Mouse (Mus musculus) spleen, adult 18-20 months (tissue): ENCODE results near the gene Rgl2.

Experiments used
- DNase-seq, 2 experiments: peaks; one replicate each; pipeline ENCODE4 v3.0.0; 2022; ENCODE audit warnings: mixed read lengths in 2 of 2

The Rgl2 gene

DNA sequence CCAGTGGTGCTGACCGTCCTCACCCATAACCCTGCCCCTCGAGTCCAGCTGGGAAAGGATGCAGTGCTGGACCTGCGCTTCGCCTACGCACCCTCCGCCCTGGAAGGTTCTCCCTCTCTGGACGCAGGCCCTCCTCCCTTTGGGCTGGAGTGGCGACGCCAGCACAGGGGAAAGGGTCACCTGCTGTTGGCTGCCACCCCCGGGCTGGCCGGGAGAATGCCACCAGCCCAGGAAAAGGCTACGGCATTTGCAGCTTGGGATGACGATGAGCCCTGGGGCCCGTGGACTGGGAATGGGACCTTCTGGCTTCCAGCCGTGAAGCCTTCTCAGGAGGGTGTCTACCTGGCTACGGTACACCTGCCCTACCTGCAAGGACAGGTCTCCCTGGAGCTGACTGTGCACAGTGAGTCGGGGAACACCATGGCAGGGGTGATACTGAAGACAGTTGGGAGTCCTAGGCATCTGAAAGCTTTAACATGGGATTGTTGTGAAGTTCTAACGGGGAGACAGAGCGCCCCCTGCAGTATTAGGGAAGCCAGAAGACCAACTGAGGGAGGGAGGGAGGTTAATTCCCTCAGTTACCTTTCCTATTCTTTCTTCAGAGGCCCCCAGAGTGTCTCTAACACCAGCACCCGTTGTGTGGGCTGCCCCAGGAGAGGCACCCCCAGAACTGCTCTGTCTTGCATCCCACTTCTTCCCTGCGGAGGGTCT lies 3.8 kb upstream of the Rgl2 start:
- DNase-seq, result no peak

DNA sequence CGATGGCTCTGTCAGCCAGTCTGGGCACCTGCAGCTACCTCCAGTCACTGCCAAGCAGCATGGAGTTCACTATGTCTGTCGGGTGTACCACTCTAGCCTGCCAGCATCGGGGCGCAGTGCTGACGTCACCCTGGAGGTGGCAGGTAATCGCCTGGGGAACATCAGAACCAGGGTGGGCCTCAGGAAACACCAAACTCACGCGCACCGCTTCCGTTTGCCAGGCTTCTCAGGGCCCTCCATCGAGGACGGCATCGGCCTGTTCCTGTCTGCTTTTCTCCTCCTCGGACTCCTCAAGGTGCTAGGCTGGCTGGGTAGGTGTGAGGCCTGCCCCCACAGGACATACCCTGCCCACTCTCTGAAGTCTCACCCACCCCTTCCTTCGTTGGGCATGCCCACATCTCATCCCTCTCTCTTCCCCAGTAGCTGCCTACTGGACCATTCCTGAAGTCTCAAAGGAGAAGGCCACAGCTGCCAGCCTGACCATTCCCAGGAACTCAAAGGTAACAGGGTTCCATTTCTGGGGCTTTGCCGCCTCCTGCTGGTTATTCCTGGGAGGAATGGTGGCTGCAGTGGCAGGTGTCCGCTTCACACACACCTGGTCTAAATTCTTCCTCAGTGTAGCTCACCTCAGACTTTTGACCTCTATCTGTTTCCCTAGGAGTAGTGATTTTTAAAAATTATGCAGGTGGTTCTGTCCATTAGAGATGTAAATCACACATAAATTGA lies 3.0 kb upstream of the Rgl2 start:
- DNase-seq, result no peak

DNA sequence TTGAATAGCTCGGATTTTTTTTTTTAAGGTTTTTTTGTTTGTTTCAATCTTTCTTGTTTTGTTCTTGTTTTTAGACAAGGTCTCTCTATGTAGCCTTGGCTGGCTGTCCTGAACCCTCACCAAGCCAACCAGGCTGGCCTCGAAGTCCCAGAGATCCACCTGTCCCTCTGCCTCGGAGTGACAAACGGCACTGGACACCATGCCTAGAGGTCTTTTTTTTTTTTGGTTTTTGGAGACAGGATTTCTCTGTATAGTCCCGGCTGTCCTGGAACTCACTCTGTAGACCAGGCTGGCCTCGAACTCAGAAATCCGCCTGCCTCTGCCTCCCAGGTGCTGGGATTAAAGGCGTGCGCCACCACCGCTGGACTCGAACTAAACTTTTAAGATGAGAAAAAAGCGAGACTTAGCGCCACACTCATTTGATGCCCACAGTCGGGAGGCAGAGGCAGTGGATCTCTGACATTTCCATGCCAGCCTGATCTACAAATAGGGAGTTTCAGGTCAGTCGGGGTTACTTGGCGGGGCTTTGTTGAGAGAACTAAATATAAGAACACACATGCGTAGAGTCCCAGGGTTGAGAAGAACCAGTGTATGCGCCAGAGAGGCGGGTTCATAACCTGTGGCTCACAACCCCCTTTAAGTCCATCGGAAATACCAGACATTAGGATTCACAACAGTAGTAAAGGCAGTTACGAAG lies 944 bp upstream of the Rgl2 start:
- no peak for DNase-seq

DNA sequence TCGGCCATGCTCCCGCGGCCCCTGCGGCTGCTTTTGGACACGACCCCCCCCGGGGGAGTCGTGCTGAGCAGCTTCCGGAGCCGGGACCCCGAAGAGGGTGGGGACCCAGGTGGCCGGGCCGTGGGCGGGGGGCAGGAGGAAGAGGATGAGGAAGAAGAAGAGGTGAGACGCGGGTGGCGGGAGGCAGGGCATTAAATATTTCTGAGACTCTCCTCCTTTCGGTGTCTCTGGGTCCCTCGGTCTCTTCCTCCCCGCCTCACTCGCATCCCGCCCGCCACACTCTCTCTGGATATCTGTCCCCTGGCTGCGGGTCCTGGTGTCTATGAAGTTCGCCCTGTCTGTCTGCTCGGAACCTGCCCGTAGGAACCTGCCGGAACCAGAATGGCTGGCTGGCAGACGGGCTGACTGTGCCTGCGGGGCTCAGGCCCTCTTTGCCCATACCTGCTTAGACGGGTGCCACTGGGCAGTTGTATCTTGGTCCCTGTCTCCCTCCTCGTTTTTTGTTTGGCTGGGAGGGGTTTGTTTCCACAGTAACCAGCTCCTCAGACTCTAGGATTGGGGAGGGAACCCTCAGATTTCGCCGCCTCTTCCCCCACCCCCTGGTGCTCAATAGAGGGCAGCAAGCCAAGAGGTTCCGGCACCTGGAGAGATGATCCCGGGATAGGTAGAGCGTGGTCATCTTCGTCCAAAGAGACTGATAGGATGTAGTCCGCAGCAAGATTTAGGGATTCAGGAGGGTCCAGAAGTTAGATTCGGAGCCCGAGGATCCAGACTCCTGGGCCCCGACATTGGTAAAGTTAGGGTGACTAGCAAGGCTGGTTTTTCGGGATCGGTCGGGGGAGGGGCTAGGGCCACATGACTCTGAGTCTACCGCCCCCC lies 1.2 kb downstream of the Rgl2 start:
- peak; percentile 57 to 63 for DNase-seq

DNA sequence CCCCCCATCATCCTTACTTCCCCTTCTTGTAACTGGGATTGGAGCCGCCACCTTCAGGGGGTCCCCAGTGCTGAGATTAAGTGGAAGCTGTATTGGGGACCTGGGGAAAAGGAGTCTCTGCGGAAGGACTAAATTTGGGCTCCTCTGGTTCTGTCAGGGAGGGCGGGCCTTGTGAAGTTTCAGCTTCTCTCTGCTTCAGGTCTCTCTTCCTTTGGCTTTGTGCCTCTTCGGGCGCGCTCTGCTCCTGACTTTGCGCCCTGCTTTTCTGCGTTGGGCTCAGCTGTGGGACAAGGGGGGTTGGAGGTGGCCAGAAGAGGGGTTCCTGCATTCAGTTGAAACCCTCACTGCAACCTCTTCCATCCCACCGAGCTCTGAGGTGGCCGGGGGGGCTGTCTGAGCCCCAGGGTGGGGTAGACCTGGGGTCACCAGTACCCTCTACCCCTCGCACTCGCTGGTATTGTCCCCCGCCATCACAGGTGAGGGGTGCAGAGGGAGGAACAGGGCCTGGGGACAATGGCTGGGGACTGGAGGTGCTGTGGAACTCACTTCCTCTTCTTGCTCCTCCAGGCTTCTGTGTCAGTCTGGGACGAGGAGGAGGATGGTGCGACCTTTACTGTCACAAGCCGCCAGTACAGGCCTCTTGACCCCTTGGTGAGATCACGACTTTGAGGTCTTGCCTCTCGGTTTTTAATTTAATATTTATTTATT lies 2.0 kb downstream of the Rgl2 start:
- DNase-seq, result no peak

DNA sequence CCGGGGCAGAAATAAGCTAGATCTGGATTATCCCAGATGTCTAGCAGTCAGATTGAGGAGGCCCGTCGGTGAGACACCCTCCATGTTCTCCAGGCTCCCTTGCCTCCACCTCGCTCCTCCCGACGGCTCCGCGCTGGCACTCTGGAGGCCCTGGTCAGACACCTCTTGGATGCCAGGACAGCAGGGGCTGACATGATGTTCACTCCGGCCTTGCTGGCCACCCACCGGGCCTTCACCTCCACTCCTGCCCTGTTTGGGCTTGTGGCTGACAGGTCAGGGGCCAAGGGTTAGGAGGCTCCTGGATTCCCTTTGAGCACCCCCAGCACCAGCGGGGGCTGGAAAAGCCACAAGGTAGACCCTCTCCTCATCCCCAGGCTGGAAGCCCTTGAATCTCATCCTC lies 2.6 kb downstream of the Rgl2 start:
- DNase-seq, result no peak

DNA sequence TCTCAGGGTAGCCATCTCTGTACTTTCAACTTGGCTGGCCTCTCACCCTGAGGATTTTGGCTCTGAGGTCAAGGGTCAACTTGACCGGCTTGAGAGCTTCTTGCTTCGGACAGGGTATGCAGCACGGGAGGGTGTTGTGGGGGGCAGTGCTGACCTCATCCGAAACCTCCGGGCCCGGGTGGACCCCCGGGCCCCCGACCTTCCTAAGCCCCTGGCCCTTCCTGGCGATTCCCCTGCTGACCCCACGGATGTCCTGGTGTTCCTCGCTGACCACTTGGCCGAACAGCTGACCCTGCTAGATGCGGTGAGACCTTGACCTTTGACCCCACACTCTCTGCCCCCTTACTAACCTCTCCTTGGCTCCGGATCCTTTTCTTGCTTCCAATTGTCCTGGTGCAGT lies 3.1 kb downstream of the Rgl2 start:
- no peak for DNase-seq

DNA sequence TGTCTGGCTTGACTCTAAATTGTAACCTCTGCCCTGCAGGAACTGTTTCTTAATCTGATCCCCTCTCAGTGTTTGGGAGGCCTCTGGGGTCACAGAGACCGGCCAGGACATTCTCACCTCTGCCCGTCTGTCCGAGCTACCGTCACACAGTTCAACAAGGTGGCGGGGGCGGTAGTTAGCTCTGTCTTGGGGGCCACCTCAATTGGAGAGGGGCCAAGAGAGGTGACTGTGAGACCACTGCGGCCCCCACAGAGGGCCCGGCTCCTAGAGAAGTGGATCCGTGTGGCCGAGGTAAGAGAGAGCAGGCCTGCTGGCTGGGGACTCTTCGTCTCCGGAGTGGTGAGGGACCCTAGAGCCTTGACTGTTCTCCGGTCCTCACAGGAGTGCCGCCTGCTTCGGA lies 3.6 kb downstream of the Rgl2 start:
- no peak for DNase-seq

DNA sequence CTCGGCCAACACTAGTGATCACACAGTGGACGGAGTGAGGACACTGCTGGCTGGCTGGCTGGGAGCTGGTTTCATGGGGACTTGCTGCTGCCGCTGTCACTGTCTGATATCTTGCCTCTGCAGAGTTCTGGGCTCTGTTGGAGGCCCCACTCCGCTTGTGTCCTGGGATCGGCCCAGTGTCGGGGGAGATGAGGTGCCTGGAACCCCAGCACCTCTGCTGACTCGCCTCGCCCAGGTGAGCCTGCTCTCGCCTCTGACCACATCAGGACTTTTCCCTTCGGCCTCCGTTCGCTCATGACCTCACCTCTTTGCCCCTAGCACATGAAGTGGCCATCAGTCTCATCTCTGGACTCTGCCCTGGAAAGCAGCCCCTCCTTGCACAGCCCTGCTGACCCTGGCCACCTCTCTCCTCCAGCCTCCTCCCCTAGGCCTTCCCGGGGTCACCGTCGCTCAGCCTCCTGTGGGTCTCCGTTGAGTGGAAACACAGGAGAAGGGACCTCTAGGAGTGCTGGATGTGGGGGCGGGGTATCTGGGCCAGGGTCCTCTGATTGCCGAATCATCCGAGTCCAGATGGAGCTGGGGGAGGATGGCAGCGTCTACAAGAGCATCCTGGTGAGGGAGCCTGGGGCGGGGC lies 6.2 kb downstream of the Rgl2 start:
- DNase-seq, result no peak

DNA sequence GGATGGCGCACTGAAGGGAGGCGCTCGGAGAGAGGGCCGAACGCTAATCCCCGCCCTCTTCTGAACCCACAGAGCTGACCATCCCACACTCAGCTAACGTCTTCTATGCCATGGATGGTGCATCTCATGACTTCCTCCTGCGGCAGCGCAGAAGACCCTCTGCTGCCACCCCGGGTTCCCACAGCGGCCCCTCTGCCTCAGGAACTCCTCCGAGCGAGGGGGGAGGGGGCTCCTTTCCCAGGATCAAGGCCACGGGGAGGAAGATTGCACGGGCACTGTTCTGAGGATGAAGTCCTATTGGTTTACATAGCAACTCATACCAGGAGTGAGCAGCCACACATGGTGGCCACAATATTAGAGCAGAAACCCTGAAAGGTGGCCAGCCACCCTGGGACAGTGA lies 7.7 kb downstream of the Rgl2 start:
- no peak for DNase-seq

DNA sequence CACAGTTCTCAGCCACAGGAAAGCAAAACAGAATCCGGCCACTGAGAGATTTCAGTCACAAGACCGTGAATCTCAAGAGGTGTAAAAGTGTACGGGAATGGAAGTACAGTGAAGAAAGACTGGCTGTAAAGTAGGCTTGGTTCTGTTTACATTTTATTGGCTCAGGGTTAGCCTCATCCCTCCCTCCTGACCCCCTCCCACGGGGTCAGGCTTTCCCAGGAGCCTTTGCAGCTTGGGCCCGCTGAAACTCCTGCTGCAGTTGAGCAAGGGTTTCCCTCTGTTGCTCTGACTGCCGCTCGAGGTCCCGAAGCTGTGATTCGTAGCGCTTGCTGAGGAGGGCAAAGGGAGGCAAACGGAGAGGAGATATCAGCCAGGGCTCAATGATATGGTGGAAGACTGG lies 9.4 kb downstream of the Rgl2 start:
- DNase-seq, result no peak

DNA sequence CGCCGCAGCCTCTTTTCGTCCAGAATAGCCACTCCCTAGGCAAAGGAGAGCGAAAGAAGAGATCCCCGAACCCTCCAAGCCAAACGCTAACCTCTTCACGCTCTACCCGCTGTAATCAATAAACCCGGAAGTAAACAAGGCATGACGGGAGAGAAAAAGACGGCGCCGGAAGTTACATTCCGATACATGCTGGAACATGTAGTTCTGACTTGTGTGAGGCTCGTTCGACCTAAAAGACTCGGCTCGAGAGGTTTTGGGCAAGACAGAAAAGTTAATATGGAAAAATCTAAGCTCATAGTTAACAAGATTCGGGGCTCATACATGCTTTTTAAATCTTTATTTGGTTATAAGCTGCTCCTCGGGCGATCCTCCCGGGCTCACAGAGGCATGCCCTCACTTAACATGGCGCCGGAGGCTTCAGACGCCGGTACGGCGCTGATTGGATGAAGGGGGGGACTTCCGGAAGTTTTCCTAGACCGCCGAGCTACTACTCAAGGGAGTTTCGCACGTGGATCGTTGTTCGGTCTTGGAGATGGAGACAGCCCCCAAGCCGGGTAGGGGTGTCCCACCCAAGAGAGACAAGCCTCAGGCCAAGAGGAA lies 11.0 kb downstream of the Rgl2 start, which contains the start of the genes Pfdn6 and Wdr46:
Gene Pfdn6 (minus strand): TSS at position 138 of the 600 bp plus-strand sequence.
Gene Wdr46 (plus strand): TSS at position 455 of the 600 bp plus-strand sequence.
- peak; percentile 67 to 88 for DNase-seq

DNA sequence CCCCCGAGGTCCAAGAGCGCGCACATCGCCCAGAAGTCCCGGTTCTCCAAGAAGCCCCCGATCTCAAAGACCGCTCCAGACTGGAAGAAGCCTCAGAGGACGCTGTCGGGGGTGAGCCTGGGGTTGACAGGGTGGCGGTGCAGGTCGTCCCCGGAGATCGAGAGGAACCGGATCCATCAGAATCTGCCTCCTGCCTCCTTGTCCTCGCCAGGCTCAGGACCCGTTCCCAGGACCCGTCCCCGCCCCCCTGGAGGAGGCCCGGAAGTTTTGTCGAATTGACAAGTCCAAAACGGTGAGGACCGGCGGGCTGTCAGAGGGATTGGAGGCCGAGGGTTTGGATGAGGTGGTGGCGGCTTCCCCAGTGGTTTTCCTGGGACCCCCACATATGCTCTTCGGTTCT lies 11.6 kb downstream of the Rgl2 start:
- no peak for DNase-seq

DNA sequence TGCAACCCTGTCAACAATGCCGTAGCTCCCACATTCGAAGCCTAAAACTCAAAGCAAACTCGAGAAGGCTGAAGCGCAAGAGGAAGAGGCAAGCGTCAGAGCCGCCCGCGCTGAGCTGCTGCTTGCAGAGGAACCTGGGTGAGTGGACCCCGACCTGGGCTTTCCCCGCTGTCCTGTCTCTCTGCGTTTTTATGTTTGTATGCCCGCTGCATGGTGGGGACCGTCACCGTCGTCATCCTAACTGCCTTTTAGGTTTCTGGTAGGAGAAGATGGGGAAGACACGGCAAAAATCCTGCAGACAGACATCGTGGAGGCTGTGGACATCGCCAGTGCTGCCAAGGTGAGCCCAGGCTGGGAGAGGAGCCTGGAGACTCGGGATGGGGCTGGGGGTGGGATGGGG lies 12.0 kb downstream of the Rgl2 start:
- no peak for DNase-seq

DNA sequence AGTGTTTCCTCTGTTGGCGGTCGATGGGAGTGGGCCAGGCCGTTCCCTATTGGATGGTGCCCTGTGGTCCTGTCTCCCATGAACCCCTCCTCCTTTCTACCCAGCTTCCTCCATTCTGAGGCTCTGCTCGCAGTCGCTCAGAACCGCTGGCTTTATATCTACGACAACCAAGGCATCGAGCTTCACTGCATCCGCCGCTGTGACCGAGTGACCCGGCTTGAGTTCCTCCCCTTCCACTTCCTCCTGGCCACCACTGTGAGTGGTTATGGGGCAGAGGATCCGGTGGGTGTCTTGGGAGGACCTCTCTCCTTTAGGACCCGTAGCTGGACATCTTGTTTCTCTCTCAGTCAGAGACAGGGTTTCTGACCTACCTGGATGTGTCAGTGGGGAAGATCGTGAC lies 14.1 kb downstream of the Rgl2 start:
- no peak for DNase-seq

DNA sequence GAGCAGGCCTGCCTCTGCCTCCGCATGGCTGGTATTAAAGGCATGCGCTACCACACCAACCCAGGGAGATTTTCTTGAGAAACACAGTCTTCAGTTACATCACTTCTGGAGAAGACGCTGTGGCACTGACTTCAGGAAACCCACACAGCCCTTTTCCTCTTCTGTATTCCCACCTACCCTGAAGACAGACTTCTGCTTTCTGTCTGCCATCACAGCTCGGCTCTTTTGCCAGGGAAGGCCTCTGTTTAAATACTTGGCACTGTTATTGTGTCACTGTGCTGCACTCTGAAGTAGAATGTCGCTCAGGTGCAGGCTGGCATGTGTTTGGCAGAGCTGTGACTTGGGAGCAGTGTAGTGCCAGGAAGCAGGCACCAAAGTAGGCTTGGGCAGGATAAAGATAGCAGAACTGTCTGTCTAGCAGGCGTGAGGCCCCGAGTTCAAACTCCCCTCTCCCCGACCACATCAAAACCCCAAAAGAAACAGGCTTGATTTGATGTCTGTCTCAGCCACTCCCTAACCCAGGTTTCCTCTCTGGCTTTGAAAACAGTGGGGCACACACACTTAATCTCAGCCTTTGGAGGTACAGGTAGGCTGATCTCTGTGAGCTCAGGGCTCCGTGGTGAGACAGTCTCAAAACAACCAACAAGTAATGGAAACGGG lies 18.2 kb downstream of the Rgl2 start:
- no peak for DNase-seq

DNA sequence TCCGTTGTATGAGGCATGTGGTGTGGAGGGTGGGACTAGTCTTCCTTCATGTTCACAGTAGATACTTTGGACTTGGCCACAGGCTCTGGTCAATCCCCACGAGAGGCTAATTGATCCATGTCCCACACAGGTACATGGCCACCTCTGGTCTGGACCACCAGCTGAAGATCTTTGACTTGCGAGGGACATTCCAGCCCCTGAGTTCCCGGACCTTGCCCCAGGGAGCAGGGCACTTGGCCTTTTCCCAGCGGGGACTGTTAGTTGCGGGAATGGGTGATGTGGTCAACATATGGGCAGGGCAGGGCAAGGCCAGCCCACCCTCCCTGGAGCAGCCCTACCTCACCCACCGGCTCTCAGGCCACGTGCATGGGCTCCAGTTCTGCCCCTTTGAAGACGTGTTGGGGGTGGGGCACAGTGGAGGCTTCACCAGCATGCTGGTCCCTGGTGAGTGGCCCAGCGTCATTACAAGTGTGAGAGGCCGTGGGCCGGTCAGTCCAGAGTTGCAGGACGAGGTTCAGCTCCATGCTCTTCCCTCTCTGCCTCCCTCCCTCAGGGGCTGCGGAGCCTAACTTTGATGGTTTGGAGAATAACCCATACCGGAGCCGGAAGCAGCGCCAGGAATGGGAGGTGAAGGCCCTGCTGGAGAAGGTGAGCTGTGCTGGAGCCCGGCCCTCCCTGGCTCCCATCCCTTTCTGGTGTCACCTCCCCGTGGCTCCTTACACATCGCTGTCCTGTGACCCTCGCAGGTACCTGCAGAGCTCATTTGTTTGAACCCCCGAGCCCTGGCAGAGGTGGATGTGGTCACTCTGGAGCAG lies 19.0 kb downstream of the Rgl2 start:
- DNase-seq, result no peak

DNA sequence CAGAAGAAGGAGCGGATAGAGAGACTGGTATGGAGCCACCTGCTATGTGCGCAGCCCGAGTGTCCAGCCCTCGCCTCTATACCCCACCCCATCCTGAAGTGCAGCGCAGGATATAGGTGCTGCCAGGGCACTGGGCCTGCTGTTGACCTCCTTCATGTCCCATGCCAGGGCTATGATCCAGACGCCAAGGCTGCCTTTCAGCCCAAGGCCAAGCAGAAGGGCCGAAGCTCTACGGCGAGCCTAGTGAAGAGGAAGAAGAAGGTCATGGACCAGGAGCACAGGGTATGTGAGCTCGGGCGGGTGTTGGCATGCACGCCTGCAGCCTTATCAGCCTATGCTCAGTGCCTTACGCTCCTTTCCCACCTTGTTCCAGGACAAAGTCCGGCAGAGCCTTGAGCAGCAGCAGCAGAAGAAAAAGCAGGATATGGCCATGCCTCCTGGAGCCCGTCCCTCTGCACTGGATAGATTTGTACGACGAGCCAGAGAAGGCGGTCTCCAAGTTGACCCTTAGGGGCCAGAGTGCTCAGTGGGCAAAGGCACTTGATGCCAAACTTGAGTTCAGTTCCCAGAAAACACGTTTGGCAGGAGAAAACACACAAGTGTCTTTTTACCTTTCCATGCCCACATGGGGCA lies 19.7 kb downstream of the Rgl2 start:
- DNase-seq, result no peak

DNA sequence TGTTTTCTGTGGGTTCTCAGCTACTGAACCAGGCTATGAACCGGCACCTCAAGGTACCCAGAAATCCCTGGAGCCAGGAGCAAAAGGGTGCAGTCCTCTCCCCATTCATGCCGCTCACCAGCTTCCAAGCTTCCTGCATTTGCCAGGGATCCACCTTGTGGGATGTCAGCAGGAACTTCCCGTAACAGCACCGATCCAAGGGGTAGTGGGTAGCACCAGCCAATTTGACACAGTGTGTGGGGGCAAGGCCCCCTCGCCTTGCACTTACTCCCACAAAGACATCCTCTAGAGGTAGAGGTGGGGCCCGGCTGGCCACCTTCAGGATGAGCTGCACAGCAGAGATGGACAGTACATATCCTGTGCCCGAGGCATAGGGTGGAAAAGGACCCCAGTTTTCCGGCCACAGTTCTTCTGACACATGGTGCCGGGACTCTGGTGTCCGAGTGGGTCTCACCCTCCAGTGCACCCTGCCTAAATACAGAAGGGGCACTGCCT lies 20.8 kb downstream of the Rgl2 start:
- DNase-seq, result no peak
